Mouse (Mus musculus): Measurements from ENCODE around the gene Clrn3. TPM values are rescaled to one million over a fixed set of nuclear protein-coding genes. Genes with fewer than 3 reads are reported as not detected.

Gene Clrn3
- polyA plus RNA-seq, 1 experiment from 2014 or later: not detected

GRCm38 (mm10) chr7:135548434-135548833 lies 20.0 kb upstream of the Clrn3 start:
- no peak for DNase-seq (ENCODE audit: extremely low spot score, low spot score)

GRCm38 (mm10) chr7:135546530-135546929 lies 18.1 kb upstream of the Clrn3 start:
- Histone ChIP-seq H3K4me3 (no peak overlapping the region), H3K4me1 (no peaks in the 10 kb centered on the region), H3K27me3 (ENCODE audit: poor library complexity, severe bottlenecking) (no peaks in the 10 kb centered on the region), H3K27ac (no peak overlapping the region), H3K9me3 (no peaks in the 10 kb centered on the region), H3K36me3 (replicated peaks) (no peaks in the 10 kb centered on the region)
- DNase-seq (ENCODE audit: extremely low spot score, low spot score): no peak
- WGBS: 71% methylated on average over 5 of the region's 5 CpGs

More at GRCm38 (mm10) chr7:135548434-135548833, 20.0 kb upstream of the Clrn3 start:
- Histone ChIP-seq H3K9me3 (no peaks in the 10 kb centered on the region), H3K27me3 (ENCODE audit: poor library complexity, severe bottlenecking) (no peaks in the 10 kb centered on the region), H3K36me3 (replicated peaks) (no peaks in the 10 kb centered on the region), H3K4me3 (no peak overlapping the region), H3K27ac (no peak overlapping the region), H3K4me1 (no peaks in the 10 kb centered on the region)
- 89% methylated on average over 6 of the region's 6 CpGs for whole genome bisulfite sequencing

- H3K4me3 ChIP-seq: no peak overlapping the region
- H3K9me3 ChIP-seq: no peaks in the 10 kb centered on the region
- no peaks in the 10 kb centered on the region for H3K36me3 ChIP-seq (replicated peaks)
- no peak overlapping the region for H3K27ac ChIP-seq
- no peak for DNase-seq (ENCODE audit: extremely low spot score, low spot score)
- no peaks in the 10 kb centered on the region for H3K27me3 ChIP-seq (ENCODE audit: poor library complexity, severe bottlenecking)
- WGBS: 78% methylated on average over 7 of the region's 7 CpGs
- H3K4me1 ChIP-seq: no peaks in the 10 kb centered on the region
These were observed 17.5 kb upstream of the Clrn3 start for GRCm38 (mm10) chr7:135545957-135546356.

GRCm38 (mm10) chr7:135544321-135544720 lies 15.9 kb upstream of the Clrn3 start:
- no peak overlapping the region for H3K4me3 ChIP-seq
- no peaks in the 10 kb centered on the region for H3K4me1 ChIP-seq
- H3K9me3 ChIP-seq: no peaks in the 10 kb centered on the region
- no peak for DNase-seq (ENCODE audit: extremely low spot score, low spot score)
- H3K27ac ChIP-seq: no peak overlapping the region
- H3K36me3 ChIP-seq (replicated peaks): no peaks in the 10 kb centered on the region
- H3K27me3 ChIP-seq (ENCODE audit: poor library complexity, severe bottlenecking): peaks cover 13% of the 10 kb centered on the region
- 91% methylated on average over 6 of the region's 6 CpGs for WGBS

- Histone ChIP-seq H3K36me3 (replicated peaks) (no peaks in the 10 kb centered on the region), H3K27ac (no peak overlapping the region), H3K4me1 (peaks cover 5% of the 10 kb centered on the region), H3K9me3 (no peaks in the 10 kb centered on the region), H3K27me3 (ENCODE audit: poor library complexity, severe bottlenecking) (peaks cover 26% of the 10 kb centered on the region), H3K4me3 (no peak overlapping the region)
- no peak for DNase-seq (ENCODE audit: extremely low spot score, low spot score)
- 77% methylated on average over 3 of the region's 3 CpGs for WGBS
These were observed 14.6 kb upstream of the Clrn3 start for GRCm38 (mm10) chr7:135543033-135543432.

- H3K27me3 ChIP-seq (ENCODE audit: poor library complexity, severe bottlenecking): peaks cover 33% of the 10 kb centered on the region
- H3K36me3 ChIP-seq (replicated peaks): no peaks in the 10 kb centered on the region
- H3K4me1 ChIP-seq: peaks cover 13% of the 10 kb centered on the region
- no peak overlapping the region for H3K4me3 ChIP-seq
- WGBS: 86% methylated on average over 3 of the region's 3 CpGs
- H3K9me3 ChIP-seq: no peaks in the 10 kb centered on the region
- no peak overlapping the region for H3K27ac ChIP-seq
- no peak for DNase-seq (ENCODE audit: extremely low spot score, low spot score)
These were observed 13.8 kb upstream of the Clrn3 start for GRCm38 (mm10) chr7:135542235-135542634.

- DNase-seq (ENCODE audit: extremely low spot score, low spot score): no peak
- no peak overlapping the region for H3K27ac ChIP-seq
- H3K9me3 ChIP-seq: no peaks in the 10 kb centered on the region
- peaks cover 44% of the 10 kb centered on the region for H3K27me3 ChIP-seq (ENCODE audit: poor library complexity, severe bottlenecking)
- peaks cover 15% of the 10 kb centered on the region for H3K4me1 ChIP-seq
- H3K4me3 ChIP-seq: no peak overlapping the region
- 90% methylated on average over 2 of the region's 2 CpGs for WGBS
- H3K36me3 ChIP-seq (replicated peaks): no peaks in the 10 kb centered on the region
These were observed 11.0 kb upstream of the Clrn3 start for GRCm38 (mm10) chr7:135539429-135539828.

- Histone ChIP-seq H3K27me3 (ENCODE audit: poor library complexity, severe bottlenecking) (peaks cover 44% of the 10 kb centered on the region), H3K4me3 (peak overlapping the region; percentile 71), H3K4me1 (peaks cover 15% of the 10 kb centered on the region), H3K36me3 (replicated peaks) (no peaks in the 10 kb centered on the region), H3K27ac (peak overlapping the region; percentile 40; the same call in 1 of the 2 replicates), H3K9me3 (no peaks in the 10 kb centered on the region)
- under 1% methylated on average over 71 of the region's 71 CpGs for WGBS
- peak; percentile 20 for DNase-seq (ENCODE audit: extremely low spot score, low spot score)
These were observed 9.7 kb upstream of the Clrn3 start for GRCm38 (mm10) chr7:135537948-135538741.

- 6% methylated on average over 28 of the region's 28 CpGs for WGBS
- H3K4me3 ChIP-seq: peak within 1 kb of the TSS; percentile 71
- H3K36me3 ChIP-seq (replicated peaks): no peaks in the 10 kb centered on the region
- H3K9me3 ChIP-seq: no peaks in the 10 kb centered on the region
- peak within 1 kb of the TSS; percentile 40; the same call in 1 of the 2 replicates for H3K27ac ChIP-seq
- H3K4me1 ChIP-seq: peaks cover 15% of the 10 kb centered on the region
- peak; percentile 77 for DNase-seq (ENCODE audit: extremely low spot score, low spot score)
- peaks cover 44% of the 10 kb centered on the region for H3K27me3 ChIP-seq (ENCODE audit: poor library complexity, severe bottlenecking)
These were observed 9.0 kb upstream of the Clrn3 start, which contains the start of gene Ptpre for GRCm38 (mm10) chr7:135537341-135537901. Gene Ptpre (plus strand): TSS chr7:135537481.

GRCm38 (mm10) chr7:135535908-135536307 lies 7.5 kb upstream of the Clrn3 start:
- Histone ChIP-seq H3K9me3 (no peaks in the 10 kb centered on the region), H3K36me3 (replicated peaks) (no peaks in the 10 kb centered on the region), H3K4me3 (no peak overlapping the region), H3K27me3 (ENCODE audit: poor library complexity, severe bottlenecking) (peaks cover 44% of the 10 kb centered on the region), H3K4me1 (peaks cover 15% of the 10 kb centered on the region), H3K27ac (no peak overlapping the region)
- no peak for DNase-seq (ENCODE audit: extremely low spot score, low spot score)
- WGBS: 88% methylated on average over 3 of the region's 3 CpGs

- Histone ChIP-seq H3K4me3 (no peak overlapping the region), H3K4me1 (peaks cover 15% of the 10 kb centered on the region), H3K27me3 (ENCODE audit: poor library complexity, severe bottlenecking) (peaks cover 34% of the 10 kb centered on the region), H3K36me3 (replicated peaks) (no peaks in the 10 kb centered on the region), H3K9me3 (no peaks in the 10 kb centered on the region), H3K27ac (no peak overlapping the region)
- DNase-seq (ENCODE audit: extremely low spot score, low spot score): no peak
- WGBS: 79% methylated on average over 2 of the region's 2 CpGs
These were observed 6.2 kb upstream of the Clrn3 start for GRCm38 (mm10) chr7:135534548-135535189.

- no peak overlapping the region for H3K4me3 ChIP-seq
- WGBS: 90% methylated on average over 2 of the region's 2 CpGs
- H3K27me3 ChIP-seq (ENCODE audit: poor library complexity, severe bottlenecking): no peaks in the 10 kb centered on the region
- no peaks in the 10 kb centered on the region for H3K9me3 ChIP-seq
- no peaks in the 10 kb centered on the region for H3K4me1 ChIP-seq
- no peak for DNase-seq (ENCODE audit: extremely low spot score, low spot score)
- H3K36me3 ChIP-seq (replicated peaks): no peaks in the 10 kb centered on the region
- no peak overlapping the region for H3K27ac ChIP-seq
These were observed 614 bp upstream of the Clrn3 start for GRCm38 (mm10) chr7:135529068-135529467.

GRCm38 (mm10) chr7:135527169-135527568 lies 1.3 kb downstream of the Clrn3 start:
- H3K4me1 ChIP-seq: no peaks in the 10 kb centered on the region
- no peak for DNase-seq (ENCODE audit: extremely low spot score, low spot score)

More at GRCm38 (mm10) chr7:135527169-135527568, 1.3 kb downstream of the Clrn3 start:
- Histone ChIP-seq H3K27me3 (ENCODE audit: poor library complexity, severe bottlenecking) (no peaks in the 10 kb centered on the region), H3K36me3 (replicated peaks) (no peaks in the 10 kb centered on the region), H3K27ac (no peak overlapping the region), H3K4me3 (no peak overlapping the region), H3K9me3 (no peaks in the 10 kb centered on the region)
- 73% methylated on average over 3 of the region's 3 CpGs for WGBS

Measured in forebrain, embryonic 10.5 days (tissue).